Mouse (Mus musculus) midbrain, embryonic 16.5 days (tissue): ENCODE data around the gene Ablim1. TPM values are rescaled to one million over a fixed set of nuclear protein-coding genes. Genes with fewer than 3 reads are reported as not detected.
A peak's percentile ranks its signal among the peaks of the same experiment; 100 is the strongest.

Source experiments
- ATAC-seq: fragments of 200-750 bp; cut with Nextera tagmentation; 2 replicates; pipeline ENCODE4 v1.8.0; 2017; ENCODE audit warnings: moderate TSS enrichment
- H3K27ac ChIP-seq: fragments of 300-500 bp; sonication (generic); 2 replicates; pipeline ENCODE4 v1.5.1; 2014; ENCODE audit warnings: mild to moderate bottlenecking, low read length, mixed read lengths
- H3K27me3 ChIP-seq: fragments of 300-500 bp; sonication (generic); 2 replicates; pipeline ENCODE4 v1.6.1; 2014; ENCODE audit warnings: low read depth, low read length, mixed read lengths; ENCODE audit not compliant: control insufficient read depth, insufficient read depth
- H3K36me3 ChIP-seq: fragments of 300-500 bp; sonication (generic); 2 replicates; pipeline ENCODE4 v1.6.1; 2014; ENCODE audit warnings: mild to moderate bottlenecking, low read length, moderate library complexity, mixed read lengths; ENCODE audit not compliant: control insufficient read depth, insufficient read depth
- H3K4me1 ChIP-seq: fragments of 300-500 bp; sonication (generic); 2 replicates; pipeline ENCODE4 v1.6.1; 2014; ENCODE audit warnings: mild to moderate bottlenecking, low read length, mixed read lengths; ENCODE audit not compliant: control insufficient read depth, insufficient read depth
- H3K4me2 ChIP-seq: fragments of 300-500 bp; sonication (generic); 2 replicates; pipeline ENCODE4 v1.6.1; 2014; ENCODE audit warnings: mild to moderate bottlenecking, low read length, mixed read lengths
- H3K4me3 ChIP-seq: fragments of 300-500 bp; sonication (generic); 2 replicates; pipeline ENCODE4 v1.5.1; 2014; ENCODE audit warnings: low read depth, mild to moderate bottlenecking, low read length, moderate library complexity, mixed read lengths
- H3K9ac ChIP-seq: fragments of 300-500 bp; sonication (generic); 2 replicates; pipeline ENCODE4 v1.6.1; 2014; ENCODE audit warnings: low read depth, low read length, mixed read lengths
- H3K9me3 ChIP-seq: fragments of 300-500 bp; sonication (generic); replicated peaks from 2 replicates; pipeline ENCODE4 v1.6.1; 2014; ENCODE audit warnings: mild to moderate bottlenecking, low read length, mixed read lengths; ENCODE audit not compliant: control insufficient read depth, poor library complexity, severe bottlenecking
- WGBS: fragments of 180-500 bp; shearing (Covaris S2); extraction: QIAGEN DNeasy Blood & Tissue Kit; methylation state at CpG from one replicate; pipeline ENCODE4 v1.1.7; 2014; 5-methylcytosine and 5-hydroxymethylcytosine counted together
- polyA plus RNA-seq: library from polyadenylated mRNA; unstranded; fragments of >200 nt; fragmentation: Nextera tagmentation; extraction: Ambion mirVana; gene quantifications from 2 replicates; pipeline ENCODE4 v1.2.1, GENCODE M21; 2015

Ablim1 gene
- polyA plus RNA-seq, 1 experiment from 2014 or later = 66.2 TPM

- ATAC-seq = no peak; the same call in 1 of the 2 replicates
- peak overlapping the region; percentile 5; the same call in 1 of the 2 replicates for H3K27ac ChIP-seq
Measured at GRCm38 (mm10) chr19:57098241-57099093, 216.3 kb downstream of the Ablim1 start.

GRCm38 (mm10) chr19:57095340-57095739 lies 219.4 kb downstream of the Ablim1 start:
- no peak for ATAC-seq
- Histone ChIP-seq H3K4me2 (no peak overlapping the region), H3K27me3 (no peaks in the 10 kb centered on the region), H3K27ac (no peak overlapping the region), H3K9me3 (no peaks in the 10 kb centered on the region), H3K36me3 (no peaks in the 10 kb centered on the region), H3K9ac (no peak overlapping the region), H3K4me1 (no peaks in the 10 kb centered on the region), H3K4me3 (no peak overlapping the region)
- WGBS = 95% methylated on average over 7 of the region's 7 CpGs

More at GRCm38 (mm10) chr19:57098241-57099093, 216.3 kb downstream of the Ablim1 start:
- Histone ChIP-seq H3K4me2 (no peak overlapping the region), H3K4me3 (no peak overlapping the region), H3K9me3 (no peaks in the 10 kb centered on the region), H3K4me1 (no peaks in the 10 kb centered on the region), H3K9ac (no peak overlapping the region), H3K27me3 (no peaks in the 10 kb centered on the region), H3K36me3 (no peaks in the 10 kb centered on the region)
- 85% methylated on average over 14 of the region's 14 CpGs for WGBS

- Histone ChIP-seq H3K9me3 (no peaks in the 10 kb centered on the region), H3K27ac (no peak overlapping the region), H3K4me1 (no peaks in the 10 kb centered on the region), H3K4me2 (no peak overlapping the region), H3K36me3 (no peaks in the 10 kb centered on the region), H3K27me3 (no peaks in the 10 kb centered on the region), H3K4me3 (no peak overlapping the region), H3K9ac (no peak overlapping the region)
- ATAC-seq = no peak
- WGBS = 75% methylated on average over 3 of the region's 3 CpGs
Measured at GRCm38 (mm10) chr19:57093698-57094004, 221.1 kb downstream of the Ablim1 start.

- no peak for ATAC-seq
- WGBS = 81% methylated on average over 5 of the region's 5 CpGs
- Histone ChIP-seq H3K36me3 (no peaks in the 10 kb centered on the region), H3K27ac (no peak overlapping the region), H3K27me3 (no peaks in the 10 kb centered on the region), H3K4me2 (no peak overlapping the region), H3K9ac (no peak overlapping the region), H3K4me3 (no peak overlapping the region), H3K9me3 (no peaks in the 10 kb centered on the region), H3K4me1 (no peaks in the 10 kb centered on the region)
Measured at GRCm38 (mm10) chr19:57092958-57093697, 221.6 kb downstream of the Ablim1 start.

GRCm38 (mm10) chr19:57091278-57091677 lies 223.4 kb downstream of the Ablim1 start:
- H3K27ac ChIP-seq = no peak overlapping the region
- H3K36me3 ChIP-seq = no peaks in the 10 kb centered on the region
- H3K9ac ChIP-seq = no peak overlapping the region
- no peak for ATAC-seq
- H3K27me3 ChIP-seq = no peaks in the 10 kb centered on the region
- H3K4me3 ChIP-seq = no peak overlapping the region
- no peak overlapping the region for H3K4me2 ChIP-seq
- 63% methylated on average over 7 of the region's 7 CpGs for WGBS
- no peaks in the 10 kb centered on the region for H3K4me1 ChIP-seq
- H3K9me3 ChIP-seq = 0 out of 2 replicates have a peak, but pooled peaks cover 1% of the 10 kb centered on the region

- Histone ChIP-seq H3K27ac (no peak overlapping the region), H3K36me3 (no peaks in the 10 kb centered on the region), H3K27me3 (no peaks in the 10 kb centered on the region), H3K4me1 (no peaks in the 10 kb centered on the region), H3K4me3 (no peak overlapping the region), H3K4me2 (no peak overlapping the region), H3K9me3 (0 out of 2 replicates have a peak, but pooled peaks cover 2% of the 10 kb centered on the region), H3K9ac (no peak overlapping the region)
- no peak for ATAC-seq
- WGBS = 85% methylated on average over 2 of the region's 2 CpGs
Measured at GRCm38 (mm10) chr19:57088804-57089369, 225.8 kb downstream of the Ablim1 start.

- no peak overlapping the region for H3K27ac ChIP-seq
- no peak overlapping the region for H3K4me3 ChIP-seq
- no peak overlapping the region for H3K4me2 ChIP-seq
- no peaks in the 10 kb centered on the region for H3K36me3 ChIP-seq
- H3K27me3 ChIP-seq = no peaks in the 10 kb centered on the region
- H3K9ac ChIP-seq = no peak overlapping the region
- 91% methylated on average over 5 of the region's 5 CpGs for WGBS
- ATAC-seq = no peak
- 0 out of 2 replicates have a peak, but pooled peaks cover 2% of the 10 kb centered on the region for H3K9me3 ChIP-seq
- no peaks in the 10 kb centered on the region for H3K4me1 ChIP-seq
Measured at GRCm38 (mm10) chr19:57084520-57085166, 230.1 kb downstream of the Ablim1 start.

GRCm38 (mm10) chr19:57083887-57084286 lies 230.8 kb downstream of the Ablim1 start:
- Histone ChIP-seq H3K9me3 (0 out of 2 replicates have a peak, but pooled peaks cover 2% of the 10 kb centered on the region), H3K27ac (no peak overlapping the region), H3K9ac (no peak overlapping the region), H3K4me3 (no peak overlapping the region), H3K4me2 (no peak overlapping the region), H3K4me1 (no peaks in the 10 kb centered on the region; the same call in 1 of the 2 replicates), H3K27me3 (no peaks in the 10 kb centered on the region), H3K36me3 (no peaks in the 10 kb centered on the region)
- WGBS = 89% methylated on average over 2 of the region's 2 CpGs
- no peak for ATAC-seq
